Mouse (Mus musculus) lung, adult 2 months (tissue): Measurements from ENCODE around the gene Asb15. TPM values are rescaled to one million over a fixed set of nuclear protein-coding genes. Genes with fewer than 3 reads are reported as not detected.

Experiments
- DNase-seq: peaks from one replicate; pipeline ENCODE4 v3.0.0; 2022
- H3K4me1 ChIP-seq: fragments of 200-500 bp; 2 replicates; pipeline ENCODE4 v1.6.1; 2011; ENCODE audit warnings: low read length; ENCODE audit not compliant: control insufficient read depth, insufficient read depth
- H3K4me3 ChIP-seq: fragments of 200-500 bp; replicated peaks from 2 replicates; pipeline ENCODE3; 2011; ENCODE audit warnings: low read depth, mild to moderate bottlenecking, control low read depth, low read length; ENCODE audit errors: extremely low read depth
- CTCF ChIP-seq: fragments of 200-500 bp; IDR thresholded peaks from 2 replicates; pipeline ENCODE4 v1.5.1; 2011; ENCODE audit warnings: mild to moderate bottlenecking, low read length, control low read depth; ENCODE audit not compliant: insufficient read depth
- POLR2A ChIP-seq: fragments of 200-500 bp; IDR thresholded peaks from 2 replicates; pipeline ENCODE4 v1.6.1; 2011; ENCODE audit warnings: low read depth, mild to moderate bottlenecking, control low read depth, low read length, borderline replicate concordance; ENCODE audit errors: extremely low read depth
- WGBS: fragments of 180-500 bp; shearing (Covaris S2); methylation state at CpG from one replicate; pipeline ENCODE4 v1.1.7; 2018; 5-methylcytosine and 5-hydroxymethylcytosine counted together
- polyA plus RNA-seq: library from polyadenylated mRNA; depleted of rRNA; stranded (reverse); fragments of >200 nt; gene quantifications from 2 replicates; pipeline ENCODE4 v1.2.3, GENCODE M21; 2012

Asb15 gene
- polyA plus RNA-seq, 1 experiment: 0.46 TPM

- TF ChIP-seq POLR2A (no peak), CTCF (no peak)
- 34% methylated on average over 11 of the region's 11 CpGs for WGBS
- DNase-seq: no peak
- H3K4me3 ChIP-seq: no peak overlapping the region
- peaks cover 15% of the 10 kb centered on the region for H3K4me1 ChIP-seq
Observed at GRCm38 (mm10) chr6:24530711-24531420, 2.9 kb downstream of the Asb15 start.

DNA sequence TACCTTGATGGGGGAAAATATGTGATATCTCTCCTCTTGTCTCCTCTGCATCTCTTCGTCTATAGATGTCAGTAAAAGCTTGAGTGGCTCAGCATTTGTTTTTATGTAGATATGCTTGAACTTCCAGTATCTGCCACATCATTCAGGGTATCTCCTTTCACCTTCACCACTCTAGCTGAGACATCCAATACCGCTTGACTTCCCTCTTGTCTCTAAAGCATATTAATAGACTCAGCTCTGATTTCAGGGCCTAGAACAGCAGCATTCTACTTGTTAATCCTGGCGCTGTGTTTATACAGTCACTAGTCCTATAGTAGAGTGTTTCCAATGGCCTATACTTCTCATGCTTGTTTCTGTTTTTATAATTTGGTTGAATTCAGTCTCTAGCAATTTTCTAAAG, 4.9 kb downstream of the Asb15 start:
- WGBS: 85% methylated on average over 3 of the region's 3 CpGs
- TF ChIP-seq POLR2A: no peak
- TF ChIP-seq CTCF: no peak
- no peak for DNase-seq
- Histone ChIP-seq H3K4me1 (peaks cover 8% of the 10 kb centered on the region), H3K4me3 (no peak overlapping the region)

- 89% methylated on average over 3 of the region's 3 CpGs for WGBS
- no peak for DNase-seq
Observed at GRCm38 (mm10) chr6:24538435-24538834, 10.5 kb downstream of the Asb15 start.

DNA sequence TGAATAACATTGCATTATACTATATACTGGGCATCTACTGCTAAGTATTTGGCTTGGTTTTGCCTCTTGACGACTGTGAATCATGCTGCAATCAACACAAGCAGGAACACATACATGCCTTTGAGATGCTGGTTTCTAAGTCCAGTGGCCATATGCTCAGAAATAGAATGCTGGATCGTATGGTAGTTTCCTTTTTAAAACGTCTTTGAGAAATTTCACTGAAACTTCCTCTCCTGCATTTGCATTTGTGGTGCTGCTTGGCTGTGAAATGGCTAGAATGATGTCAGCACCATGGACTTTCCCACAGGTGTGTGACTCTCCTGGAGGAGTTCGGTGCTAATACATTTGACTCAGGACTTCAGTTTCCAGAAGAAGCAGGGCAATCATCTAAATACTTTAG, 12.2 kb downstream of the Asb15 start:
- no peak for DNase-seq
- H3K4me3 ChIP-seq: no peak overlapping the region
- WGBS: 58% methylated on average over 4 of the region's 4 CpGs
- TF ChIP-seq CTCF (no peak), POLR2A (no peak)
- no peaks in the 10 kb centered on the region for H3K4me1 ChIP-seq

More at GRCm38 (mm10) chr6:24538435-24538834, 10.5 kb downstream of the Asb15 start:
- Histone ChIP-seq H3K4me3 (no peak overlapping the region), H3K4me1 (no peaks in the 10 kb centered on the region)
- no peak for TF ChIP-seq POLR2A
- TF ChIP-seq CTCF: no peak

DNA sequence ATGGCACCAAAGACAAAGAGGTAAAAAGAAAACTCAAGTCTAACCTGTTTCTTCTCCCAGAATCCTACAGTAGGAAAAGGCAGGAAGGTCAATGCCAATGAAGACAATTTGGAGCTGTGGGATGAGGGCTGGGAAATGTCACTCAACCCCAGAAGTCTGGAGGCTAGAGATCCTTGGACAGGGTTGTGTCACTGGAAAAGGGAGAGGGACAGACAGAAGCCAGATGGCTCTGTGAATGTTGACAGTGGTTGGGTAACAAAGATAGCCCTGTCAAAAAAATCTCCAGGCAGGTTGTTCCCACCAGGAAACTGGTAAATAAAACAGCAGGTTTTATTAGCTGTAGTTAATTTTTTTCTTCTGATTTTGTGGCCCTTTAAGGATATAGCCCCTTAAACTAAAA, 14.4 kb downstream of the Asb15 start:
- TF ChIP-seq POLR2A: no peak
- TF ChIP-seq CTCF: no peak
- Histone ChIP-seq H3K4me3 (no peak overlapping the region), H3K4me1 (no peaks in the 10 kb centered on the region)
- no peak for DNase-seq

GRCm38 (mm10) chr6:24543119-24543591, 15.2 kb downstream of the Asb15 start:
- no peak for TF ChIP-seq CTCF
- H3K4me3 ChIP-seq: no peak overlapping the region
- DNase-seq: no peak
- 49% methylated on average over 6 of the region's 6 CpGs for WGBS
- H3K4me1 ChIP-seq: no peaks in the 10 kb centered on the region

- WGBS: 23% methylated on average over 1 of the region's 1 CpGs
- Histone ChIP-seq H3K4me1 (no peaks in the 10 kb centered on the region), H3K4me3 (no peak overlapping the region)
- no peak for DNase-seq
- no peak for TF ChIP-seq CTCF
- no peak for TF ChIP-seq POLR2A
Observed at GRCm38 (mm10) chr6:24546716-24547420, 18.9 kb downstream of the Asb15 start.

DNA sequence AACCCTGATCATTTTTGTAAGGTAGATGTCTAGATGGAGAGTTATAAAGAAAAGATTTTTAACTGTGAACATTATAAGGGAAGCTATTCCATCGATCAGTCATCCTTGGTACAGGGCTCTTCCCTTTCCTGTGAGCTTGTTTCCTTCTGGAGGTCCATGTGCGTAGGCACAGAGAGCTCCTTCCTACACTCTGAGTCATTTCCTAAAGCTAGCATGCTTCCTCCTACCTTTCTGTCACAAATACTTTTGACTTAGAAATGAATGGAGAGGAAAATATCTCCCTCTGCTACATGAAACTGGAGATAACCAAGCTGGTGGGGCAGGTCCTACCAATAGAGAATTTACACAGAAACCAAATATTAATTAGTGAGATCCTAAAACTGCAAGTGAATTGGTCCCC, 21.9 kb downstream of the Asb15 start:
- 51% methylated on average over 2 of the region's 2 CpGs for WGBS
- Histone ChIP-seq H3K4me1 (peaks cover under 1% of the 10 kb centered on the region), H3K4me3 (no peak overlapping the region)
- no peak for DNase-seq
- TF ChIP-seq CTCF: no peak
- TF ChIP-seq POLR2A: no peak

DNA sequence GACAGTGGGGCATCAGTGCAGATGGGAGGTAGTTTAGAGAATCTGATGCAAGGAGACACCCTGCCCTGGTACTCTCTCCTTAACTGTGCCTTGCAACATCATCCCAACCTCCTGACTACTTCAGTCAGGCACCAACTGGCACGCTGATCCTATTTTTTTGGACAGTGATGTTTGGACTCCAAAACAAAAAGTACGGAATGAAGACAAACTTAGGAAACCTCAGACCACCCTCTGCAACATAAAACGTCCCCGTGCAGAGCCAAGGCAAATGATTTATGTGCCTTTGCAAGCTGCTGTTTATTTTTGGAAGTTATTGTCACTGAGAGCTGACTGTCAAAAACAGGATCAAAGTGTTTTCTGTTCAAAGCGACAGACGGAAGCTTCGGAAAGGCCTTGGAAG, 24.1 kb downstream of the Asb15 start:
- Histone ChIP-seq H3K4me3 (no peak overlapping the region), H3K4me1 (peaks cover 5% of the 10 kb centered on the region)
- no peak for DNase-seq
- TF ChIP-seq CTCF: no peak
- TF ChIP-seq POLR2A: no peak
- 29% methylated on average over 7 of the region's 7 CpGs for WGBS
